Mouse (Mus musculus) gastrocnemius, adult 2 months (tissue): ENCODE results near the gene Fer1l4. TPM values are rescaled to one million over a fixed set of nuclear protein-coding genes. Genes with fewer than 3 reads are reported as not detected.

ENCODE experiments used
- DNase-seq: peaks from one replicate; pipeline ENCODE4 v3.0.0; 2022
- H3K27ac ChIP-seq: fragments of 200-600 bp; 2 replicates; pipeline ENCODE4 v1.8.1; 2022; ENCODE audit warnings: mild to moderate bottlenecking
- H3K4me3 ChIP-seq: fragments of 200-600 bp; 2 replicates; pipeline ENCODE4 v1.8.1; 2022; ENCODE audit warnings: mild to moderate bottlenecking, moderate library complexity
- CTCF ChIP-seq: fragments of 200-600 bp; IDR thresholded peaks from 2 replicates; pipeline ENCODE4 v1.8.1; 2022; ENCODE audit warnings: antibody characterized with exemption, mild to moderate bottlenecking, moderate library complexity
- intact Hi-C: fragments of 180-260 bp; cut with DNase I; formaldehyde crosslinking; loops from one replicate; pipeline ENCODE4 v1.15.1; 2025
- long read RNA-seq, 2 experiments: library from polyadenylated mRNA; stranded (forward); transcript quantifications; one replicate each; pipeline ENCODE4 v2.0.0; 2021
- total RNA-seq, 2 experiments: library from RNA; stranded (reverse); gene quantifications; 2 replicates each; pipeline ENCODE4 v1.2.3; 2021

Fer1l4 gene
- total RNA-seq = not detected
- long read RNA-seq, experiment 1 = 0 reads
- long read RNA-seq, experiment 2 = 0 reads

DNA sequence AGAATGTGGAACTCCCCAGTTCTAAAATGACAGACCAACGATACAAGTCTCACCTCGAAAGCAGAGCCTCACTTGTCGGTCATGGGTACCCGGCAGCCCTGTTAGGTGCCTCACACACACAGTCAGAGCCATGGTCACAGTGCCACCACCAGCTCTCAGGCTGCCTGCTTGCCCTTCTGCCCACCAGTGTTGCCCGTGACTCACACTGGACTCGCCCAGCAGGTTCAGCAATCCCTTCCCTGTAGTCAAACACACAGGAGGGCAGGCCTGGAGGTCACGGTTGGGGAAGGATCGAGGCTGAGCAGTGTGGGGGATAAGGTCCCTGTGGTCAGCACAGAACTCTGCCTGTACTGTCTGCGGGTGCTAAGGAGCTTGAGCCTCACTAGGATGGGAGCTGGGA is at the start of gene Fer1l4:
Gene Fer1l4, minus strand, starts transcription at position 132 of the 400 bp plus-strand sequence.
- no peak for TF ChIP-seq CTCF
- H3K4me3 ChIP-seq = no peak within 1 kb of the TSS
- intact Hi-C loops = no loop called here
- DNase-seq = no peak
- no peak within 1 kb of the TSS for H3K27ac ChIP-seq

DNA sequence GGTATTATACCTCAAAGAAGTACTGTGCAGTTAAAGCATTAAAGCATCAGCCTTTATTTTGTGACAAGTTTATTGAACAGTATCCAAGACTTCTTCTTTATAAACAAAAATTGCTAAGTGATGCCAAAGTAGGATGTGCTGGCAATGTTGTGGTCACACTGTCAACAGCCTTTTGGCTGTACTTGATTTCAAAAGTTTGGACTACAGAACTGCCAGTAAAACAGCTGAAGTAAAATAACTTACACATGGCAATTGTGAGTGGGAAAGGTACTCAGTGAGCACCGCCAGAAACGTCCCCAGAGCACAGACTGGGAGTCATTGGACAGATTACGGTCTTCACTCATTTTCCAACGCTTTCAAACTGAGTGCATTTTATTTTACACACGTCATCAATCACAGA is 39.2 kb upstream of the Fer1l4 start:
- no peak for DNase-seq
- no peak overlapping the region for H3K4me3 ChIP-seq
- intact Hi-C loops = no loop called here
- H3K27ac ChIP-seq = no peak overlapping the region
- no peak for TF ChIP-seq CTCF

DNA sequence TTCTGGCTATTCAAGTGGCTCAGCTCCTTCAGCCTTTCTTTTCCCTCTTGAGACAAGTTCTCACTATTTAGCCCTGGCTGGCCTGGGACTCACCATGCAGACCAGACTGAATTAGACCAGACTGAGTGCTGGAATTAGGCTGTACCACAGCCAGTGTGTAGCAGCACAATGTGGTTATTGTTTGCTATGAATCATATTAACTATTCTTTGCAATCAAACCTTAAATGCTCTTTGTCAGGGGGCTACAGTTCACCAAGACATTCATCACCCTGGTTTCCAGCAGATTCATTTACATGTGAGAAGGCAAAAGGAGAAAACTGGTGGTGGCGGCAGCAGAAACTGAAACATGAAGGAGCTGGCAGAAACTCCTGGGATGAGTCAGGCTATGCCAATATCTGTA is 37.1 kb upstream of the Fer1l4 start:
- no peak for DNase-seq
- no peak for TF ChIP-seq CTCF
- Histone ChIP-seq H3K27ac (no peak overlapping the region), H3K4me3 (no peak overlapping the region)
- intact Hi-C loops = no loop called here

DNA sequence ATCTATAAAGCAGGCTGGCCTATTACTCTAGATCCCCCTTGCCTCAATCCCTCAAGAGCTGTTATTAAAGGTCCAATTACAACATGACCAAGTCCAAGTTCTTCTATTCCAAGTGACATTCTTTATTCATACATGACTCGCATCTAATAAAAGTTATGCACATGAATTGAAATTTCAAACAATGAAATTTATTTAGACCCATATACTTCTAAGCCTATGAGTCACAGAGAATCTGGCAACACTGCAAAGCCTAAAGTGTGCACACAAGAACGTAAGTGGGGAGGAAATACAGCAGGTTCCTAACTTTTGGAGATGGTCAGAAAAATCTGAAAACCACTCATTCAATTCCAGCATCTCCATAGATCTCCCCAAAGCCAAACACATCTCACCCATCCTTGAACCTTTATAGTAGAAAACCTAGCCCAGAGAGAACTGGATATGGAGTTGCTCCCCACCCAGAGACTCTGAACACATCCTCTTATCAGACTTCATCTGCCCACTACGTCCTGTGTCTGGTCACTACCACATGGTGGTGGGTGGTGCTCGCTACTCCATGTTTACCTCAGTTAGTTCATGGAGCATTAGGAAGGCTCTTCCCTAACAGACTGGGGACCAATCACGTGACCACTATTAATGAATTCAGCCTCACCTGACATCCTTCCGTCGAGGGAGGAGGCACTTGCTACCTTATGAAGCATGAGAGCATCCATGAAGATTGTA is 34.8 kb upstream of the Fer1l4 start:
- Histone ChIP-seq H3K4me3 (no peak overlapping the region), H3K27ac (no peak overlapping the region)
- DNase-seq = no peak
- TF ChIP-seq CTCF = no peak
- intact Hi-C loops = no loop called here

DNA sequence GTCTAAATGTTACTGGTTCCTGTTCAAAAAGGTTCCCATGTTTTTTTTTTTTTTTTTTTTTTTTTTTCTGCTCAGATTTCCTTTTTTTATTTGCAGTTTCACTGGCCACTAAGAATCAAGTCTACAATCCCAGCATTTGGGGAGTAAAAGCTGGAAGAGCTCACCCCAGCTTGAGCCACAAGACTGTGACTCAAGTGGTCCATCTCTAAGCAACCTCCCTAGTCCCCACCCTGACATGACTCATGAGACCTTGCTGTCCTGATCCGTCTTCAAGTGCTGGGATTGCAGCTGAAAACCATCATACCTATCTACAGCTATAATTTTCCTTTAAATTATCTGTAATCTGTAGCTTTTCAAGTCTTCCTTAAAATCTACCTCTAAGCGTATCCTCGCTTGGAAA is 31.8 kb upstream of the Fer1l4 start:
- Histone ChIP-seq H3K4me3 (no peak overlapping the region), H3K27ac (peak overlapping the region; percentile 63)
- DNase-seq = no peak
- intact Hi-C loops = no loop called here
- TF ChIP-seq CTCF = no peak

DNA sequence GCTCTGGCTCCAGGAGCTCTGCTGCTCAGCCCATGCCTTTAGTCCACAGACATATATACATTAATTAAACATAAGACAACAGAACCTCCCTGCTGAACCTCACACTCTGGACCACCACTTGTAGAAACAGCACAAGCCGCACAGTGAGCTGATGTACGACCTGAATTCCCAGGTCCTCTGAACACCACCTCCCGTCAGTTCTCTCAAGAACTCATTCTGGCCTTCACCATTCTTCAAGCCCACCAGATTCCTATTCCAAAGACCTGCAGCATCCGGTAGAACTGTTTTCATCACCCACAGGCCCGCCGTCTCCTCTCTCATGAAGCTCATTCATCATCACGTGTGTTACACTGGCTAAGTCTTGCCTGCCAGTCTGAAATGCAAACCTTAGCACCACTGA is 27.6 kb upstream of the Fer1l4 start:
- no peak for TF ChIP-seq CTCF
- peak overlapping the region; percentile 50; the same call in 1 of the 2 replicates for H3K27ac ChIP-seq
- DNase-seq = no peak
- intact Hi-C loops = no loop called here
- no peak overlapping the region for H3K4me3 ChIP-seq

DNA sequence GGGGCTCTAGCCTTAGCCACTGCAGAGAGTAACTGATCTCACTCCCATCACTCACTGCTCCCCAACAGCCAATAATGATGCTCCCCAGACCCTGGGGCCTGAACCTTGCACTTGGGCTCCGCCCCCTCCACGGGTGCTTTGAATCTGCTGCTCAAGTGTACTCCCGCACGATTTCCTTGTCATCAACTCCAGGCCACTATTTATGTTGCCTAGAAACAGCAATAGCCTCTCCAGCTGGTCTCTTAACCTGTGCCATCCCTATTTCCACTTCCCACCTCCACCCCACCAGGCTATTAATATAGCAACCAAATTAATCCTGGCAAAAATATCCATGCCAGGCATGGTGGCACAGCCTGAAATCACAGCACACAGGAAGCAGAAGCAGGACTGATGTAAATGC is 26.9 kb upstream of the Fer1l4 start:
- no peak overlapping the region for H3K4me3 ChIP-seq
- peak; percentile 41 for DNase-seq
- peak overlapping the region; percentile 50; the same call in 1 of the 2 replicates for H3K27ac ChIP-seq
- TF ChIP-seq CTCF = no peak
- intact Hi-C loops = loop anchor here (2.0 kb wide), 1 partner anchor 73 kb away; the partner anchor contains the start of gene 6430550D23Rik

DNA sequence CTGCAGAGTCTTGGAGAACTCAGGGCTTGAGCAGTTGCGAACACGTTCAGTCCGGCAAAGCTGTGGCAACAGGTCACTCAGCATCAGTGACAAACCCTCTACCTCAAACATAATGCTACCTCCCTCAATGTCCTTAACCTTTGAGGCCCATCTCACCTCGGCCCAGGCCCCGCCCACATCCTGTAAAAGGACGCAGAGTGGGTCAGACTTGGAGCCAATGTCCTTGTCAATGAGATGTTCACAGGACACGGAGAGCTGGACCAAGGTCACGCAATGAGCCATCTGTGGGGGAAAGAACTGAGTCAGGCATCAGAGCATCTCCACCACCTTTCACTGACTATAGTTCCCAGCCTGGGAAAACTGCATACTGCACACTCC is 26.4 kb upstream of the Fer1l4 start:
- Histone ChIP-seq H3K27ac (peak overlapping the region; percentile 50; the same call in 1 of the 2 replicates), H3K4me3 (no peak overlapping the region)
- no peak for TF ChIP-seq CTCF
- intact Hi-C loops = loop anchor here (2.0 kb wide), 1 partner anchor 72 kb away; the partner anchor contains the start of gene 6430550D23Rik
- DNase-seq = no peak

DNA sequence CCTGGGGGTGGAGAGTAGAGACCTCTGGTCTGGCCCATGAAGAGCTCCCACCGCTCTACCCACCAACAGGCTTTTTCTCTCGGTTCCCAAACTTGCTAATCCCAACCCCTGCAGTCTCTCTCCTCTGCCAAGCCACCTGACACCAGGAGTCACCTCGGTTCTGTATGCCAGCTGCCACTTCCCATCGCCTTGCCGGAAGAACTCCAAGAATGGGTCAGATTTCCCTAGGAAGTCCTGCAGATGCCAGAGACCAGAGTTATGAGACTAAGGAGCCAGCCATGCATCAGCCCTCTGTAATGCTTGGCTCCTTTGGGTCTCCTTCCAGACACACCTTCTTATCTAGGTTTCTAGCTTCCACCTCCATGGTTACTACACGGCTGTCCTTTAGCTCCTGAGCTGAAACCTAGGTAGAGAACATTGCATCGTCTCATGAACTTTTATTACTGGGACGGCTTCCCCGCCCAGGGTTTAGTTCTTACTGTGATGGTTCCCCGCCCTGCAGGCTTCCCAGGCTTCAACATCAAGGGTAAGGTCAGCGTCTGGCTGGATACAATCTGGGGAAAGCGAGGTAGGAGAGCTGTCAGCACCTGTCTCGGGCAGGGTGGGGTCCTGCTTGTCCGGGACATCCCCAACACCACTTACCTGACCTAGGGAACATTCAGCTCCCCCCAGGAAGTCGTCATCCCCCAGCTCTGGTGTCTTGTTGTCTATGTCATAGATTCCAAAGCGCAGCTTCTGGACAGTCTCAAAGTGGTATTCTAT is 25.9 kb upstream of the Fer1l4 start:
- no peak for TF ChIP-seq CTCF
- Histone ChIP-seq H3K27ac (peak overlapping the region; percentile 41; the same call in 1 of the 2 replicates), H3K4me3 (no peak overlapping the region)
- DNase-seq = peak; percentile 61
- intact Hi-C loops = loop anchor here (2.0 kb wide), 1 partner anchor 72 kb away; the partner anchor contains the start of gene 6430550D23Rik

DNA sequence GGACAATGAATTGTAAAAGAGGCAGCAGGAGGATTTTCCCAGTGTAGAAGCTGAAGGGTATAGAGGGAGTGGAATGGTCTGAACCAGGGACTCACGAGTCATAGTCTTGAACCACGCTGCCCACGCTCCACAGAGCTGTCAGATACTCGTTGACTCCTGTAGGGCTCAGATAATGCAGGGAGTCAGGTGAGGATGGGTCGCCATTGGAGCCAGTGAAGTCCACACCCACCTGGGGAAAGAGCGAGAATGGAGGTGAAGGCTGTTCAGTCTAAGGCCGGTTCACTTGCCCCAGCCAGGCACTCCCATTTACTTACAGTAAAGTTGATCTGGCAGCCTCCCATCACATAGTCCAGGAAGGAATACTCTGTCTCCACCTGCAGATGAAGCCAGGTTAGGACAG is 24.7 kb upstream of the Fer1l4 start:
- DNase-seq = no peak
- no peak overlapping the region for H3K27ac ChIP-seq
- H3K4me3 ChIP-seq = no peak overlapping the region
- intact Hi-C loops = no loop called here
- no peak for TF ChIP-seq CTCF

DNA sequence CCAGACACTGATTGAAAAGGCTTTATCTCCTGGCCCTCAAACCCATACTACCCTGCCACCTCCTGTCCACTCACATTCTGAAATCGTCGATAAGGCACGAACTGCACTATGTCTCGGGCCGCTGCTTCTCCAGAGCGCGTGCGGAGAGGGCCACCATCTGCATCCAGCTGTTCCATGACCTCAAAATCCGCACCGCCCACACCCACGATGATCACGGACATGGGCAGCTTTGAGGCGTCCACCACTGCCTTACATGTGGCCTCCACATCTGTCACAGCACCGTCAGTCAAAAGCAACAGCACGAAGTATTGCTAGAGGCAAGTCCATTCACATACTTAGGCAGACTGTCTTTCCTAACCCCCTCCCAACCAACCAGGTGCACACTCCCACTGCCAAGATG is 21.0 kb upstream of the Fer1l4 start:
- intact Hi-C loops = no loop called here
- H3K4me3 ChIP-seq = no peak overlapping the region
- no peak for DNase-seq
- H3K27ac ChIP-seq = no peak overlapping the region
- TF ChIP-seq CTCF = no peak

DNA sequence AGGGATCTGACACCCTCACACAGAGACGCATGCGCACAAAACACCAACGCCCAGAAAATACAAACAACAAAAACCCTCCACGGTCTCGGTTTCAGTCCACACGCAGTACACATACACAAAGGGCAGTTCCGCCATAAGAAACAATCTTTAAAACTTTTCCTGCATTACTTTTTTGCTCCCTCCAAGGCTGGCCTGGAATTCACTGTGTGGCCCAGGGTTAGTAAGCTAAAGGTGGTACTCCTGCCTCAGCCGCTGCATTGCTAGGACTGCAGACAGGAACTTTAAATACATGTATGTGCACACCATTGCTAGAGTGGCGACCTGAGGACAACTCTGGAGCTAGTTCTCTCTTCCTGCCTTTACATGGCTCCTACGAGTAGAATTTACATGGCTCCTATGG is 18.5 kb upstream of the Fer1l4 start:
- no peak for TF ChIP-seq CTCF
- DNase-seq = no peak
- intact Hi-C loops = no loop called here

DNA sequence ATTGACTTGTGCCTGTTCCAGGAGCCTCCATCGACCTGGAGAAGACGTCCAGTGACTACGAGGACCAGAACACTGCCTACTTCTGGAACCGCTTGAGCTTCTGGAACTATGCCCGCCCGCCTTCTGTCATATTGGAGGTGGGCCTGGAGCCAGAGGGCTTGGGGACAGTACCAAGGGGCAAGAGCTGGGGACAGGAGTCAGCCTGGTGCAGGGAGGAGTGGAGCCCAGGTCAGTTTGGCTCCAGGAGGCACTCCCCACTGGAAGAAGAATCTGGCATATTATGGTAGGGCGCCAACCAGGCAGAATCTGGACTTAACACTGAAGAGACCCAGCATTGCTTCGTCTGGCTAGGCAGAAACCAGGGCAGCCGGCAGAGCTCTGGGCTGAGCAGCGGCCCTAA is 15.2 kb upstream of the Fer1l4 start:
- Histone ChIP-seq H3K27ac (no peak overlapping the region), H3K4me3 (no peak overlapping the region)
- no peak for TF ChIP-seq CTCF
- intact Hi-C loops = no loop called here
- no peak for DNase-seq

More for the DNA sequence above, 18.5 kb upstream of the Fer1l4 start:
- Histone ChIP-seq H3K27ac (no peak overlapping the region), H3K4me3 (no peak overlapping the region)
